Mouse (Mus musculus) adrenal gland, postnatal 4 days (tissue): ENCODE measurements around the gene Irf8. TPM values are rescaled to one million over a fixed set of nuclear protein-coding genes. Genes with fewer than 3 reads are reported as not detected.

Experiments
- DNase-seq, 2 experiments: peaks; one replicate each; pipeline ENCODE4 v3.0.0; 2021 to 2022; ENCODE audit warnings: low spot score in 2 of 2, mixed read lengths in 2 of 2
- long read RNA-seq, 2 experiments: library from polyadenylated mRNA; stranded (forward); transcript quantifications; one replicate each; pipeline ENCODE4 v2.0.0; 2021
- total RNA-seq, 2 experiments: library from RNA; stranded (reverse); gene quantifications; 2 replicates each; pipeline ENCODE4 v1.2.3; 2021

Irf8 gene
- 10 to 100 TPM; 29.8 to 40.5 TPM for total RNA-seq
- long read RNA-seq, experiment 1, transcript Irf8-201 (9 exons, 2,847 nt), result major isoform, 40 of 54 reads
- long read RNA-seq, experiment 1, partial matches to known transcripts, result 11 of 54 reads
- long read RNA-seq, experiment 1, other reads (novel, unspliced or antisense), result 3 of 54 reads
- long read RNA-seq, experiment 2, transcript Irf8-201 (9 exons, 2,847 nt), result major isoform, 47 of 73 reads
- long read RNA-seq, experiment 2, partial matches to known transcripts, result 19 of 73 reads
- long read RNA-seq, experiment 2, other reads (novel, unspliced or antisense), result 7 of 73 reads

GRCm38 (mm10) chr8:120735770-120736481, at the start of gene Irf8:
Irf8 (plus strand) TSS chr8:120736358.
- DNase-seq, result peak; percentile 63 to 74

GRCm38 (mm10) chr8:120686576-120686975, 49.6 kb upstream of the Irf8 start:
- no peak for DNase-seq

GRCm38 (mm10) chr8:120687786-120688185, 48.4 kb upstream of the Irf8 start:
- no peak for DNase-seq

GRCm38 (mm10) chr8:120688511-120688910, 47.6 kb upstream of the Irf8 start:
- no peak for DNase-seq

GRCm38 (mm10) chr8:120692934-120693333, 43.2 kb upstream of the Irf8 start:
- DNase-seq, result no peak

- no peak for DNase-seq
These were observed 42.2 kb upstream of the Irf8 start for GRCm38 (mm10) chr8:120693861-120694493.

GRCm38 (mm10) chr8:120696401-120697153, 39.6 kb upstream of the Irf8 start:
- no peak for DNase-seq

- DNase-seq, result no peak
These were observed 38.8 kb upstream of the Irf8 start for GRCm38 (mm10) chr8:120697154-120697978.

GRCm38 (mm10) chr8:120697979-120698272, 38.2 kb upstream of the Irf8 start:
- DNase-seq, result no peak

- DNase-seq, result no peak
These were observed 37.7 kb upstream of the Irf8 start for GRCm38 (mm10) chr8:120698426-120698825.

- no peak for DNase-seq
These were observed 37.1 kb upstream of the Irf8 start for GRCm38 (mm10) chr8:120699079-120699478.

GRCm38 (mm10) chr8:120699565-120699964, 36.6 kb upstream of the Irf8 start:
- no peak for DNase-seq

- no peak for DNase-seq
These were observed 36.1 kb upstream of the Irf8 start for GRCm38 (mm10) chr8:120700053-120700452.

GRCm38 (mm10) chr8:120701758-120702465, 34.2 kb upstream of the Irf8 start:
- DNase-seq, result no peak

- no peak for DNase-seq
These were observed 32.0 kb upstream of the Irf8 start for GRCm38 (mm10) chr8:120704203-120704602.

- no peak for DNase-seq
These were observed 31.0 kb upstream of the Irf8 start for GRCm38 (mm10) chr8:120705163-120705562.

GRCm38 (mm10) chr8:120706193-120706592, 30.0 kb upstream of the Irf8 start:
- no peak for DNase-seq

GRCm38 (mm10) chr8:120709176-120709575, 27.0 kb upstream of the Irf8 start:
- DNase-seq, result no peak

GRCm38 (mm10) chr8:120715200-120715599, 21.0 kb upstream of the Irf8 start:
- no peak for DNase-seq

GRCm38 (mm10) chr8:120715996-120716680, 20.0 kb upstream of the Irf8 start:
- DNase-seq, result no peak
